Mouse (Mus musculus) right cerebral cortex, postnatal 36 days (tissue): Measurements from ENCODE around the gene Ppm1h.

ENCODE experiments used
- DNase-seq, 2 experiments: peaks; one replicate each; pipeline ENCODE4 v3.0.0; 2022; ENCODE audit warnings: low spot score in 2 of 2, mixed read lengths in 1 of 2

Ppm1h gene

DNA sequence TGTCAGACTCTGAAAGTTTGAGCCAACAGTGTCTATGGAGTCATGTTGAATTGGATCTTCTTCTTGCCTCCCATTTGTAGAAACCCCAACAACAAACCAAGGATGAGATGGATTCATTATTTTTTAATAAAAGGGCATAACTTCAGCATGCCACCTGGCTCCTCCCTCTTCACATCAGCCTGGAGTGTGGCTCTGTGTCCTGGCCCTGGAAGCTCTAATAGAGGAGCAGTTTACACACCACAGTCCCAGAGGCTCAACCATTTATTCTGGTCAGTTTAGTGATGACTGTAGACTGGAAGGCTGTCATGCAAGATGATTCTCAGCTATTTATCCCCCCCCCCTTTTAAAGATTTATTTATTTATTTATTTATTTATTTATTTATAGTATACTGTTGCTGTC is 294.7 kb downstream of the Ppm1h start:
- no peak for DNase-seq

DNA sequence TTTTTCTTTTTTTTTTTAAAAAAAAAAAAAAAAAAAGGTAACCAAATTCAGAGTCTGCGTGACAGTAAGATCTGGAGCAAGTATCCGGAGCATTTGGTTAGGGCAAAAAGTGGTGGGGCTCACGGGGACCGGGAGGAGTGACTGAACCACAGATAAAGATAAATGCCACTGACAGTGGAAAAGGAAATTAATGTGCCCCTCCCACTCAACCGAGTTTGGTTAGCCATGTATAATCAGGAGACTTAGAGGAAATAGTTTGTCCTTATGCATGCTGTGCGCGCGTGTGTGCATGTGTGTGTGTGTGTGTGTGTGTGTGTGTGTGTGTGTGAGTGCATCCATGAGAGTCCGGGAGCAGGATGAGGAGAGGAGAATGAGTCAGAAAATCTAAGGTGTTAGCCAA is 297.5 kb downstream of the Ppm1h start:
- DNase-seq, result no peak

DNA sequence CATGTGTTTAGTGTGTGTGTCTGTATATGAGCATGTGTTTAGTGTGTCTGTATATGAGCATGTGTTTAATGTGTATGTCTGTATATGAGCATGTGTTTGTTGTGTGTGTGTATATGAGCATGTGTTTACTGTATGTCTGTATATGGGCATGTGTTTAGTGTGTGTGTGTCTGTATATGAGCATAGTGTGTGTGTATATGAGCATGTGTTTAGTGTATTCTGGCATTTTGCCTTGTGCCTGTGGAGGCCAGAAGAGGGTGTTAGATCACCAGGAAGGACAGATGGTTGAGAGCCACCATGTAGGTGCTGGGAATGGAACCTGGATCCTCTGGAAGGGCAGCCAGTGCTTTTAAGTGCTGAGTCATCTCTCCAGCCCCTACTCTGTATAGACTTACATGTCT is 300.8 kb downstream of the Ppm1h start:
- no peak for DNase-seq

DNA sequence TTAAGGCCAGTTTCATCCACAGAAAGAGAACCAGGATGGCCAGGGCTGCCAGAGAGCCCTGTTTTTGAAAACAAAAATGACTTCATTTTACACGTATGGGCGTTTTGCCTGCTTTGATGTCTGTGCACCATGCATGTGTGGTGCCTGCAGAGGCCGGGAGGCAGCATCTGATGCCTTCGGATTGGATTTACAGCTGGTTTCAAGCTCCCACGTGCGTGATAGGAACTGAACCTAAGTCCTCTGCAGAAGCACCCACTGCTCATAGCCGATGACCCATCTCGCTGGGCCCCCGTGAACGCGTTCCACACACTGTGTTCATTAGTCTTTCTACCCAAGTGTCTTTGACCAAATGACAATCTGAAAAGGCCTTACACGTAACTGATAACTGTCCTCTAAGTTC is 301.6 kb downstream of the Ppm1h start:
- no peak for DNase-seq

DNA sequence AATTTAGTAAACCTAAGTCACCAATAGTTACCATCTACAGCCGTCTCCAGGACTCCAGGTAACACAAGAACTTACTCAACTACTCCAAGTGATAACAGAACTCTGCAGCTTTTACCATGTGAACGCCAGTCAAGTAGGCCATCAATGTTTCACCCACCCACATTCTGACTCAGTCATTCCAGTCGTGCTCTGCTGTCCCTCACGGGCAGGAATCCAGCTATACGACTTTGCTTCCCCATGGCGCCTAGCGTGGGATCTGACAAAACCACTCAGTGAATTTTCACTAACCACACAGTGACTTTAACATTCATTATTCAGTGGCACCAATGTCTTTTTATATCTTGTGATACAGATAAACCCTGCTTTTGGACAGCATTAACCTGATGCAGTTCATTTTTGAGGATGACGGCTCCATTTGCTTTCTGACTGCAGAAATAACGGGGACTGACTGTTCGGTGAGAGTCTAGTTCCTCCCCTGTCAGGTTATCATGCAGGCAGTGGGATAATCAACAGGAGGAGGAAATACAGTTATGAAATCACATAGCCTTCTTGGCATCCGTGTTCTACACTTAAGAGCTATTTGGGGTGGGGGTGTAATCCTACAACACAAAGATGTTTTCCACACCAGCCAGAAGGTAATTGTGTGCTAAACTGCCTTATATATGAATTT is 304.5 kb downstream of the Ppm1h start:
- DNase-seq, result no peak

DNA sequence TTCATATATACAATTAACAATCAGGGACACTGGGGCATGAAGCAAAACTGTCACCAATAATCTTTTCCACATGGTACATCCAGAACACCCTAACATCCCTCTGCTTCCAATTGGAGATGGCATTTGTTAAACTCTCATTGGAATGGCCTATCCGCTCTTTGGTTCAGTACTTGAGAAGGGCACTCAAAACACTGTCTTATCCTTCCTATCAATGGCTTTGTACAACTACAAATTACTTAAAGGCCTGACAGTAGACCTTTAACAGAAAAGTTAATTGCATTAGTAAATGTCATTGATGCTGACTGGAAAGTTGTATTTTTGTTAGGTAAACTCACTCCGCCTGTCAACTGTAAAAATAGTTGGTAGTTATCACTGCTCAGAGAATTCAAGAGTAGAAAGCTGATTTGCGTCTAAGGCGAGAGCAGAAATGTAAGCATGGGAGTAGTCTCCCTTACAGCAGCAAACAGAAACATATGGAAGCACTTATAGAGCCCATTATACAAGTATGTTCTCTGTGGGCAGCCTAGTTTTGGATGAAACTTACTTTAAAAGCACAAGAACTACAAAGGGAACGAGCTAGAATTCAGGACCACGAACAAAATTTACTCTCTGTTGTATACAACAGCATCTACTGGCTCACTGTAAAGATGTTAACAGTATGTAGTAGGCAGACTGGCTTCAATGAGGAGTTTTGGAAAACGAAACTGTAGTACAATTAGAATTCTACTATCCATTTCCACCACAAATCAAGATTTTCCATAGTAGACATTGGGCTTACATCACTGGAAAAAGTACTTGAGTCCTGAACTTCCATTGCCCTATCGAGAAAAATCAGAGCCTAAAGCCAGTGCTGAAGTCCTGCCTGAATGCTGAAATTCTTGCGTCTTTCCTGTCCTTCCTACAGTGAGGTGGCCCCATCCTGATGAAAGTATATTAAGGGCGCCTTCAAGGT is 305.3 kb downstream of the Ppm1h start:
- DNase-seq, result no peak

DNA sequence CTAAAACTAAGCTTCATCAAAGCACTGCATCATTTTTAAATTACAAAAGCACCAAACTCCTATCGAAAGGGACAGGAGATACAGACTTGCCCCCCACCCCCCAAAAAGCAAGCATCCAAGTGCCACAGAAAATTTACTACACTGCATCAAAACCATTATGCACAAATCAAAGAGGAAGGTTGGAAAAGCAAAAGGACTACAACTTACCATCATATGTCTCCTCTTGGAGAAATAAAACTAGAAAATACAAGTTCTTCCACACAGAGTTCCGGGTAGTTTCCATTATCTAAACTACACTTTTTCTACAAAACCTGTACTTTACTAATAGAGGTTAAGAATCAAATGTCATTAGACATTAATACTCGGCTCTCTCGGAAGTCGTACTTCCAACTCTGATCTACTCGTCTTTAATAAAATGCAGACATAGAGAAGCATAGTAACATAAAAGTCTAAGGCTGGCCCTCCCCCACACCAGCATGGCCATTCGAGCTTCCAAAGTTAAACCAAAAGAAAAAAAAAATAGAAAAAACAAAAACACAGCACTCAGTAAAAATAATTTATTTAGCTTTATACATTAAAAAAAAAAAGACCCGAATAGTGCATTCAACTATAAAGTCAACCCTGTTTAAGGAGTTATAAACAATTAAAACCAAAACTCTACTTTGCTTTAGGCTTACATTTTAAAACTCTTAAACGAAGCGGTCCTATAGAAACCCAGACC is 306.1 kb downstream of the Ppm1h start:
- no peak for DNase-seq

DNA sequence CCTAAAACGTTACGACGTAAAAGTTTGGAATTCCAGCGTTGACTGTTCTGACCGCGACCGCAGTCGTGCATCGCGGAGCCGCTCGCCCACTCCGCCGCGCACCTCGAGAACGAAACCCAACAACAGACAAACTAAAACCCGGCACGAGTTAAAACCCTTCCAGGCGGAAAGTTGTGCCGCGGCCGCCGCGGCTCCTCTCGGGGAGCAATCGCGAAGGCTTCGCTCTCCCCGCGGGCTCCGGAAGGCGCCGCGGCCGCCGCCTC is 306.6 kb downstream of the Ppm1h start:
- peak in 1 of 2 experiments; percentile 11 for DNase-seq

DNA sequence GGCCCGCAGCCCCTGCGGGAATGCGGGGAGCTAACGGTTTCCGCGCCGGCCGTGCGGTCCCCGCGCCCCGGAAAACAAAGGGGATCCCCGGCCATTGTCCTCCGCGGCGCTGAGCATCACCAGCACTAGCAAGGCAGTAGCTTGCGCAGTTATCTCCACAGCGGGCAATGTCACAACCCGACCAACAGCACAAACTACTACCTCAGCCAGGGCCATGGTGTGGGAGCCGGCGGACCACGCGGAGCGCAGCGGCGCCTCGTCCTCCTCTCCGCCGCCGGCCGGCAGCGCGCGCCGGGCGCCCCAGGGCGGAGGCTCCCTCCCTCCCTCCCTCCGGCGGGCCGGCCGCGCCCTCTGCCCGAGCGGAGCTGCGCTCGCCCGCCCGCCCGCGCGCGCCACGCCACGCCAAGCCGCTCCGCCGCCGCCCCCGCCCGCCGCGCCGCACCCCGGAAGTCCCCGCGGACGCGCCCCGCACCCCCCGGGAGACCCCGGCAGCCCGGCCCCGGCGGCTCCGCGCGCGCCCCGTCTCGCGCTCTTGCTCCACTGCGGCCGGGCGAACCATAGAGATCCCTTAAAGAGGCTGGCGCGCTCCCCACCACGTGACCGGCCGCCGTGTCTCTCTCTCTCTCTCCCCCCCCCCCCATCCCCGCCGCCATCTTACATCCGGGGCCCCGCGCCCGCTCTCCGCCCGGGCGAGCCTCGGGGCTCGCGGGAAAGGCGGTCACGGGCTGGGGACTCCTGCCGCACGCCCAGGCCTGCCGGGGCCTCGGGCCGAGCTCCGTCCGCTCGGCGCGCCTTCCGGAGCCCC is 307.2 kb downstream of the Ppm1h start:
- DNase-seq, result peak; percentile 54 to 72

DNA sequence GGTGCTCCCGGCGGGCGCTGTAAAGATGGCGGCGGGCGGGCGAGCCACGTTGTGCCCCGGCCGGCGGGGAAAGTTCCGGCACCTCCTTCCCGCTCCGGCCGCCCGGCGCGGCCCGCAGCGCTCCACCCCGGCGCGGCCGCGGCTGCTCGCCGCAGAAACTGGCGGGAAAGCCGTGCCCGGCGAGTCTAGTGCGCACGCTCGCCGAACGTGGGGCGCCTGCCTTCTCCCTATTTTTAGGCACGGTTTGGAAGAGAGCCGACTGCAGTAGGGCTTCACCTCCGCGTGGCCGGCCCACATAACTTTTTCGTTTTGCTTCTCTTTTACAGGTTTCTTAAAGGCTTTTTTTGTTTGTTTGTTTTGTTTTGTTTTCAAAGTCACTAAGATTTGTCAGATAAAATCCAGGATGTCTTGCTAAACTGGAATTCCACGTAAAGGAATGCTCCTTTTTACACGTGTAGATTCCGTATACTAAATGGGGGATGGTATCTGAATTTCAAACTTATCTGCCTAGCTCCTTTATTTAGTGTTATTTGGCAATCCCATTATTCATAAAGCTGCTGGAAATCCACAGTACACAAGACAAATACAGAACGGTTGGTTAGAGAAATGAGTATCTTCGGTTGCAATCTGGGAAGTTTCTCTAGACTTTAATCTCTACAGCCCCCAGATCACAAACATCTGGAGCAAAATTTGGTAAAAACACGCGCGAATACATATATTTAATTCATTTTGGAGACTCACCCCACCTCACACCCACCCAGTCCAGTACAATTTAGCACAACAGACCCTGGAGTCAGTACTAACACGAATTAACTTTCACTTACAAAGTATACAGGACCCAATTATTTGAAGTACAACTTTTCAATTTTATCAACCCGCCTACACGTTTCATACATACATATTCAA is 308.0 kb downstream of the Ppm1h start:
- DNase-seq, result peak; percentile 64 to 70

DNA sequence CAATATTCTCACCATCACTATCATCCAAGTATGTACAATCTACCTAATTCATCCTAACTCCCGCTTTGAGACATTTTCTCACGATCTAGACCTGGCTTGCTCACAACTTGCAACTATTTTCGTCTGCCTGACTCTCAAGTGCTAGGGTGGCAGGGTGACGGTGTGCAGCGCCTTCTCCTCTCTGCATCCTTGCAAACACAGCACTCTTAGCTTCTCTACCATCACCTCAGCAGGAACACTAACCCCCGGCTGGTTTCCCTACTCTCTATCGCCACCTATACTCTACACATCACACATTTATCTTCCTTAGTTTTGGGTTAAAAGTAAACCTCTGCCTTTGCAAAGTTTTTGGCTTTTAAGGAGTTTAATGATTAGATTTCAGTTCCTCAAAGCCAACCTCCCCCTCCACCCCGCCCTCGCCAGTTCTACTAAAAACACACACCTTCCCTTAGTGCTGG is 309.1 kb downstream of the Ppm1h start:
- peak; percentile 29 to 37 for DNase-seq

DNA sequence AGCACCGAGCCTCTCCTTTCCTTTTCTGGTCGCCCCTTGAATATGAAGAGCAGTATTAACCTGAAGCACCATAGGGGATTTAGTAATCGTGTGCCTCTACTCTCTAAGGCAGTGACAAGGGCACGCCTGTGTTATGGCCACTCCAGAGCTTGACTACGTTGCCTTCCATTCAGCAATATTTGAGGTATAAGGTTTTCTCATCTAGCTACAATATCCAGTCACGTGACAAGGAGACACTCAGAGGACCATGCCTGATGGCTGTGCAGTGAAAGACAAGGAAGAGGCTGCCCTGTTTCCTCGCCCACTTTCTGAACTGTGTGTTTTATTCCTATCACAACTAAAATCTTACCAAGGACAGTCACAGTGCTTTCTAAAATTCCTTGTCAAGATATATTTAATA is 309.8 kb downstream of the Ppm1h start:
- no peak for DNase-seq

DNA sequence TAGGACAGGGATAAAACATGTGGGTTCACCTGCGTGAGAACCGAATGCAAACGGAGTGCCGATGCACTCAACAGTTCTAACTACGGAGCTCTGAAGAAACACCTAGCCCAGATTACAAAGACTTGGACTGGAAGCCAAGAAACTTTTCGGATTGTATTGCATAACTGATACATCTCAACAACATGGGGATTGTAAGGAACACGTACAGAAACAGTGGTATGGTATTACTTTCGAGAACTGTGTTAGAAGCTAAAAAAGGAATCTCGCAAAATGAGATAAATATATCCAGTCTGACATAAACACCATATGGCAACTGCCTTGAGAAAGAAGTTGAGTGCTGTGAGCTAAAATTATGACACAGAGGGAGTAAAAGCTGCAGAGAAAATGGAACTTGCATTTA is 311.4 kb downstream of the Ppm1h start:
- DNase-seq, result no peak

DNA sequence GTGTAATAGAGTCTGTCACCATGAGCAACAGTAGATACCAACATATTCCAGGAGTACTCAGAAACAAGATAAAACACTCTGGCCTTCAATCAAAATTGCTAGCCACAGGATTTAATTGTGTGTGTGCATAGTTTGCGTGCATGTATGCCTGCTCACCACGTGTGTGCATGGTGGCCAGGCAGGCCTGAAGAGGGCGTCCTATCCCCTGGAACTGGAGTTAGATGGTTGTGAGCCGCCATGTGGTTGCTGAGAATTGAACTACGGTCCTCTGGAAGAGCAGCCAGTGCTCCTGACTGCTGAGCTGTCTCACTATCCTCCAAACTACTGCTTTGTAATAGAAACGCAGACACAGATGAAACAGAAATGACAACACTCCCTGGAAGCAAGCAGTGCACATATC is 312.0 kb downstream of the Ppm1h start:
- DNase-seq, result no peak

DNA sequence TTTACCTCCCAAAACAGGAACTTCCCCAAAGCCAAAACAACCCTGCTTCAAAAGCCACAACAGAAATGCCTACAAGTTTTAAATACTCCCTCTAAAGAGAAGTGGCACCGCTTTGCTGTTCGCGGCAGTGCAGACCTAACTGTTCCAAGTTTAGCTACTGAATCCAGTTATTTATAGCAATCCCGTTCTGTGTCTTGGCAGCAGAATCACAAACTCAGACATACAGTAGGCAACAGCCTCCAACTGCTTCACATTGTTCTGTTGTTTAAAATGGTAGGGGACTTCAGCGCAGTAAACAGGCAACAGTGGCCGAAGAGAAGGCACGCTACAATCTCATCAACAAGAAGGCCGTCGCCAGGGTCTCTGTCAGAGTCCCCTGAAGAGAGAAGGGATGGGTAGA is 312.5 kb downstream of the Ppm1h start:
- DNase-seq, result peak; percentile 34 to 56

DNA sequence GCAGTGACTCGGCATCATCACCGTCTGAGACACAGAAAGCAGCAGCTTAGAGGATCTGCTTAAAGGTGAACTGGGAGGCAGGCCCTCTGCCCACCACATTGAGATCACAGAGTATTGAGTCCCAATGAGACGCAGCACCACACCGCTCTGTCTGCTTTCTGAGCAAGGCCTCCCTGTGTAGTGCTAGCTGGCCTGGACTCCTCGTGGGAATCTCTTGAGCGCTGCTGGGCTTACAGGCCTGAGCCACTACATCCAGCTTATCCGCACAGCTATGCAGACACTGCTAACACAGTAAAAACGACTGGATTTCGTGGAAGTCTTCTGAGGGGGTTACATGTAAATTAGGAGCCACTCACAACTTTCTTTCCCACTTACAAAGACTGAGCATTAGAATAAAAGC is 313.1 kb downstream of the Ppm1h start:
- no peak for DNase-seq

DNA sequence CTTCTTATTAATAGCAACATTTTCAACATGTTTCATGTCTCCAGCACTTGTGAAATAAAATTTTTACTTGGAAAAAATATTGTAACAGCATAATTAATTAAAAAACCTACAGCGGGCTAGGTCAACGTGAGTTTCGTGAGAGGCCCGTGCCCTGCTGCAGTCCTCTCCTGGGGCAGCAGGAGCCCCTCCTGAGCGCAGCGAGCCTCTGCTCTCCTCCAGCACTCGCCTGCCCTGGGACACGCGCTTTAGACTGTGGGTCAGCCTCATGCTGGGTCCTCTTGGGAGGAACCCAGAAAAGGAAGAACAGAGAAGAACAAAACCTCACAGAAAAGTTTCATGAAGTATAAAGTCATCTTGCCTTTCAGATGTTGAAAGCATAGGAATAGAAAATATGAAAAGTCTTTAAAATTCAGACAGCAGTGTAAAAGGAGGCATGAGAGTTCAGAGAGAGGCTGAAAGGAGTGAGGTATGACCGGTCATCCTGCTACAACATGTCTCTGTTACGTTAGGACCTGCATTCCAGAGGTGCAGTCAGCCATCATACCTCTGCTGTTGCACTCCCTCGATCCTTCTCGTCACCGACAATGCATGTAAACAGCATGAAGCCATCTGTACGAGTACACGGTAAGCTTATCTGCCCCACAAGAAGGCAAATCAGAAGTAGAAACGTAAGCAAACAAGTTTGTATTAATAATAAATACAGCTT is 316.0 kb downstream of the Ppm1h start:
- no peak for DNase-seq
